Mouse (Mus musculus) bone marrow, adult 2 months (tissue): ENCODE results near the gene Tmtc2. TPM values are rescaled to one million over a fixed set of nuclear protein-coding genes. Genes with fewer than 3 reads are reported as not detected.

Experiments used
- H3K27ac ChIP-seq: fragments of 200-500 bp; 2 replicates; pipeline ENCODE4 v1.5.1; 2012; ENCODE audit warnings: low read depth, mild to moderate bottlenecking, control low read depth, inconsistent platforms, low read length; ENCODE audit not compliant: control insufficient read depth, poor library complexity, insufficient read depth
- H3K4me1 ChIP-seq: fragments of 200-500 bp; 2 replicates; pipeline ENCODE4 v1.6.1; 2011; ENCODE audit warnings: low read length; ENCODE audit not compliant: control insufficient read depth, insufficient read depth
- H3K4me3 ChIP-seq: fragments of 200-500 bp; replicated peaks from 2 replicates; pipeline ENCODE3; 2011; ENCODE audit warnings: mild to moderate bottlenecking, low read depth, low read length, control low read depth; ENCODE audit not compliant: control insufficient read depth
- CTCF ChIP-seq: fragments of 200-500 bp; IDR thresholded peaks from 2 replicates; pipeline ENCODE4 v1.5.1; 2011; ENCODE audit warnings: low read length, control low read depth; ENCODE audit not compliant: control insufficient read depth, insufficient read depth
- POLR2A ChIP-seq: fragments of 200-500 bp; IDR thresholded peaks from 2 replicates; pipeline ENCODE4 v1.6.1; 2011; ENCODE audit warnings: low read depth, mild to moderate bottlenecking, control low read depth, low read length, borderline replicate concordance; ENCODE audit not compliant: control insufficient read depth
- WGBS: fragments of 180-500 bp; shearing (Covaris S2); methylation state at CpG from one replicate; pipeline ENCODE4 v1.1.7; 2018; 5-methylcytosine and 5-hydroxymethylcytosine counted together
- polyA plus RNA-seq: library from polyadenylated mRNA; stranded (reverse); fragments of >200 nt; gene quantifications from 2 replicates; pipeline ENCODE4 v1.2.4, GENCODE M21; 2011; ENCODE audit warnings: low replicate concordance; ENCODE audit not compliant: missing spikeins, insufficient read depth, insufficient read length

Gene Tmtc2
- polyA plus RNA-seq, 1 experiment, result 1.3 TPM

DNA sequence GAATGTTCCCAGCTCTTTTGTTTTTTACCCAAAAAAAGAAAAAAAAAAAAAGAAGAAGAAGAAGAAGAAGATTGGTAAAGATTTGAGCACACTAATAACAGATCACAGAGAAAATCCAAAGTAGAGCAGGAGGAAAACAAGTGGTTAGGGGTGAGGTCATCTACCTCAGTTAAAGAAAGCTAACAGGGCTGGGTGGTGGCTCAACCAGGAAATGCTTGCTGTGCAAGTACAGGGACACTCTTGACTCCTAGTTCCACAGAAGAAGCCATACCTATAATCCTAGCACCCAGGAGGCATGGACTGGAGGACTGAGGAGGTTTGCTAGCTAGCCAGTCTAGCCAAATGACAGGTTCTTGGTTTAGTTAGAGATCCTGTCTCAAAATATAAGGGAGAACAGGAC lies 38.4 kb downstream of the Tmtc2 start:
- H3K4me1 ChIP-seq, result no peaks in the 10 kb centered on the region
- no peak overlapping the region for H3K27ac ChIP-seq
- TF ChIP-seq POLR2A, result no peak
- no peak for TF ChIP-seq CTCF
- H3K4me3 ChIP-seq, result no peak overlapping the region

DNA sequence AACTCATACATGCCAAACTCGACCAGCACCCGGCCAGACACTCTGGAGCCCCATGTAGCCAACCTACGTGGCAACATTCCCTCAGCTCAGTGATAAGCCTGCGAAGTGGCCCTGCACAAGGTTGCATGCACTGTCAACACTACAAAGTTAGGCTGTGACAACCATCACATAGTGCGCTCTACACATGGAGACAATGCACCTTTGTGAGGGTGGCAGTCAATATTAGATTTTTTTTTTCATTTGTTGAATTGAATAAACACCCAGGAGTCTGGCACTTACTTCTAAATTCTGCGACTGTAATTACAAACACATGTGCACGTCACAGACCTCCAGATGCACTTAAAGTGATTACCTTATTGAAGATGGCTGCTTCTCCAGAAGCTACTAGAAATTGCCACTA lies 41.5 kb downstream of the Tmtc2 start:
- no peaks in the 10 kb centered on the region; the same call in 1 of the 2 replicates for H3K4me1 ChIP-seq
- no peak for TF ChIP-seq POLR2A
- TF ChIP-seq CTCF, result no peak
- whole genome bisulfite sequencing, result 79% methylated on average over 7 of the region's 7 CpGs
- no peak overlapping the region for H3K4me3 ChIP-seq
- no peak overlapping the region for H3K27ac ChIP-seq

DNA sequence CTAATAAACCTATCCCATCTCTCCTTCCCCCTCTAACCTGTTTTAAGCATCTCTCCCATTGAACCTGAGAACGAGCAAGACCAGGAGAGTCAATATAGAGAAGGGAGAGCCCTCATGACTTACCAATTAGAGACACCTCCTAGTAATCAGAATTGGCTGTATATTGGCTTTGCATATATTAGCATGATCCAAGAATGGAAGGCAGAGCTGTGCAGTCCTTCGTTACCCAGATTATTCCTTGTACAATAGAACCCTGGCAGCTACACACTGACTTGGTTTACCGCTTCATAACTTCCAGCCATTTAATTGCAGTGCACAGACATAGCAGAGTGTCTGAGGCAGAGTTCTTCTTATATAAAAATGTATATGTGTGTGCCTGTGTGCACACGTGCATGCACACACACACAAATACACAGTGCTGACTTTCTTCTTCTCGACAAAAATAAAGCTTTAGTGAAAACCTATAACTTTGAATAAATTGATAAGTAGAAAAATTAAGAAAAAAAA lies 42.2 kb downstream of the Tmtc2 start:
- Histone ChIP-seq H3K4me1 (no peaks in the 10 kb centered on the region; the same call in 1 of the 2 replicates), H3K4me3 (no peak overlapping the region), H3K27ac (no peak overlapping the region)
- 77% methylated on average over 5 of the region's 5 CpGs for WGBS
- TF ChIP-seq CTCF (no peak), POLR2A (no peak)

DNA sequence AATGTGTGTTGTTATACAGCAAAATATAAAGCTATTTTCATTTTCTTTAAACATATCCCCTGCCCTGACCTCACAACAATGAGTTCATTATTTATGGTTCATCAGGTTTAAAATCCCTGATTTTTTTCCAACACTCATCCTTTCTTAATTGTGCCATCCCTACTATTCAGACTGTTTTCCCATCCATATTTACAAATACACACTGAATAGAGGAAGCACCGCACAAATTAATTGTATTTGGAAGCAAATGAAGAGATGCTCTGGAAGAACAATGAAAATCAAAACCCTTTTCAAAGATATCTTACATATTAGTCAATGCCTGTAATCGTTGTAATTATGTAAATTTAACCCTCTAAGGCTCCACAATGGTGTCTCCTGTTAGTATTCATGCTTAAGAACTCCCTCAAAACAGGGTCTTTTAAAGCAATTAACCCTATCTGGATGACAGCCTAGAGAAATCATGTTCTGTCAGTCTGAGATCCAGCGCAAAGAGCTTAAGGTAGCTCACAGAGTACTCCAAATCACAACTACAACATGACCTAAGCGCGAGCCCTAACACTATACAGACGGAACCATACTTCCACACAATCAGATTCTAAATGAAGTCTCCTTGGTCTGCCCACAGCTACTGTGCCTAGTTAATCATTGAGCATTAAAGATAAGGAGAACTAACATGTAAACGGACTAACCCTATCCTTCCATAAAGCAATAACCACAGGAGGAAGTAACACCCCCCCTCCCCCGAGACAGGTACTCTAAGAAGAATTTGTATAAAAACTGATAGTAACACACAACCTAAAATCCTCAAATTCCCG lies 43.0 kb downstream of the Tmtc2 start:
- TF ChIP-seq CTCF (no peak), POLR2A (no peak)
- Histone ChIP-seq H3K4me3 (no peak overlapping the region), H3K27ac (no peak overlapping the region), H3K4me1 (no peaks in the 10 kb centered on the region; the same call in 1 of the 2 replicates)
- WGBS, result 56% methylated on average over 9 of the region's 9 CpGs

DNA sequence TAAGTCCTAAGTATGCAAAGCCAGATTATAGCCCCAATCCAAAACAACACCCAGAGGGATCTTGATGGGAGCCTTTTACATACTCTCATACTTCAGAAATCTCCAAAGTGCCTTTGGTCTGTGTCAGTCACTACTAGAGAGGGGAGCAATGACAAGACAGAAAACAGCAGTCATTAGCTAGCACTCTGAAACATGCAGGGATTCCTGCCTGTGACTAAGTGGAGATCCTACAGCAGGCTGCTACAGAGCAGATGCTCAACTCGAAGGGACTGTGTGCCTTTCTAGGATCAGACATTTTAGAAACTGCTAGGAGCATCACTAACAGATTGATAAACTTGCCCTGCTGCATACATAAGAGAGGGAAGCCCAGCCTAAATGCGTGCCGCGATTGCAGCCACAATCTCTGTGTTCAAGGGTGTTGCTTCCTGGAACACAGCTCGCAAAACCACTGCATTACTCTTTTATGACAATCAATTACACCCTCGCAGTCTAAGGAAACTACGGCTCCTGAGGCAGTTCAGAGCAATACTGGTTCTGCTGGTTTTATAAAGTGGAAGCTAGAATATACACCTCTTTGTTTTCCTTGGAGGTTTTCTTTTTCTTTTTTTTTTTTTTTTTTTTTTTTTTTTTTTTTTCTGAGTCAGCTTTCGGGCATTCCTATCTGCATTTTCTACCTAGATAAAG lies 50.7 kb downstream of the Tmtc2 start:
- H3K27ac ChIP-seq, result no peak overlapping the region
- TF ChIP-seq CTCF (no peak), POLR2A (no peak)
- no peaks in the 10 kb centered on the region for H3K4me1 ChIP-seq
- WGBS, result 9% methylated on average over 8 of the region's 8 CpGs
- no peak overlapping the region for H3K4me3 ChIP-seq

DNA sequence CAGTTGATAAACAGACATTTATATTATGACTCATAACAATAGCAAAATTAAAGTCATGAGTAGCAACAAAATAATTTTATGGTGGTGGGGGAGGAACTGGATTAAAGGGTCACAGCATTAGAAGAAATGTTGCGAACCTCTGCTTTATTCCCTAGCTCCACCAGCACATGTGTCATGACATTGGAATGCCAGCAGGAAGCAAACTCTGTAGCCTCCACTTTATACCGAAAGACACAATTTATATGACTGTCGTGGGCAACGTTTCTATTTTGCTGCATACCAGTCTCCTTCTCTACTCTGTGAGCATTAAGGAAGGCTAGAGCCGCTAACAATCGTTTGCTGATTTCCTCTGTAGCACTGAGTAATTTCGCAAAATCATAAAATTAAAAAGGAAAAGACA lies 51.8 kb downstream of the Tmtc2 start:
- Histone ChIP-seq H3K4me3 (no peak overlapping the region), H3K4me1 (no peaks in the 10 kb centered on the region), H3K27ac (no peak overlapping the region)
- WGBS, result 76% methylated on average over 7 of the region's 7 CpGs
- TF ChIP-seq POLR2A, result no peak
- no peak for TF ChIP-seq CTCF

DNA sequence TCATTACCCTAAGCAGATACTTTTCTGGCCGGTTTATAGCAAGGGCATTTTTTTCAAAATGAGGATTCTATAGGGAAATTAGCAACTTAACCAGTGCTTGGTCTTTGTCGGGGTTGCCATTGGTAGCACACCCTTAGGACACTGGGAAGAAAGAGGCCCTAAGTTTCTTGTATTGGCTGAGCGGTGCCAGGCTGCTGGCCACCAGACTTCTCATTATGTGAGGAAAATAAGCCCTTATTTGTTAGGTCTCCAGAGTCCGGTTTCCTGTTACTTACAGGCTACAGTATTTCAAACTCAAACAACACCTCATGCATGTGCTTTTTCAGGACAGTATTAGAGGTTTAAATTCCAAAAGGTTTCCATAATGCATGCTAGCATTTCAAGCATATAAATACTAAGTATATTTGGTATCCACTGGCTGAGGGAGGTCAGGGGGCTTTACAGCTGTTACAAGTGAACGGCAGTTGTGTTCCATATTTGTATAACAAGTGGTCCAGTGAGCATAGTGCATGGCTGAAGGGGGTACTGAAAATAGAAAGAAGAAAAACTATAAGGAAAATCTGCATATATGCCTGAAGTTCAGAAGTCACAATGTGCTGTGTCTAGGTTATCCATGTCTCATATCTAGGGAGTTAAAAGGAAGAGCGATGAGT lies 55.0 kb downstream of the Tmtc2 start:
- no peaks in the 10 kb centered on the region for H3K4me1 ChIP-seq
- no peak overlapping the region for H3K27ac ChIP-seq
- no peak overlapping the region for H3K4me3 ChIP-seq
- TF ChIP-seq POLR2A (no peak), CTCF (no peak)
- 85% methylated on average over 6 of the region's 6 CpGs for WGBS

DNA sequence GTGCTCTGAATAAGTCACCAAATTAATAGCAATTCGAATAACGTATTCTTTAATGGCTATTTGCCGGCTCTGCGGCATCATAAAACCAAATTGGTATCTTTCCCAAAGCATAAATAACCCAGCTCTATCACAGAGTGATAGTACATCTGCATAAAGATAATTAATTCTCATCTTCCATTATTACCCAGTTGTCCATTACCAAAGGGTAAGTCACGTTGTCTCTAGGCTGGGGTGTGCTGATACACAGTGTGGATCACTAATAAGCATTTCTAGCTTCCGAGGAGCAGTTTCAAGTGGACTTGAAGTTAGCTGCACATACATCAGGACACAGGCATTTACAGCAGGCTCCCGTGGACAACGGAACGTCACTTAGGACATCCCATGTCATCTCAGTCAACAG lies 56.1 kb downstream of the Tmtc2 start:
- no peak for TF ChIP-seq CTCF
- TF ChIP-seq POLR2A, result no peak
- H3K4me3 ChIP-seq, result no peak overlapping the region
- WGBS, result 84% methylated on average over 9 of the region's 9 CpGs
- H3K4me1 ChIP-seq, result no peaks in the 10 kb centered on the region
- no peak overlapping the region for H3K27ac ChIP-seq

DNA sequence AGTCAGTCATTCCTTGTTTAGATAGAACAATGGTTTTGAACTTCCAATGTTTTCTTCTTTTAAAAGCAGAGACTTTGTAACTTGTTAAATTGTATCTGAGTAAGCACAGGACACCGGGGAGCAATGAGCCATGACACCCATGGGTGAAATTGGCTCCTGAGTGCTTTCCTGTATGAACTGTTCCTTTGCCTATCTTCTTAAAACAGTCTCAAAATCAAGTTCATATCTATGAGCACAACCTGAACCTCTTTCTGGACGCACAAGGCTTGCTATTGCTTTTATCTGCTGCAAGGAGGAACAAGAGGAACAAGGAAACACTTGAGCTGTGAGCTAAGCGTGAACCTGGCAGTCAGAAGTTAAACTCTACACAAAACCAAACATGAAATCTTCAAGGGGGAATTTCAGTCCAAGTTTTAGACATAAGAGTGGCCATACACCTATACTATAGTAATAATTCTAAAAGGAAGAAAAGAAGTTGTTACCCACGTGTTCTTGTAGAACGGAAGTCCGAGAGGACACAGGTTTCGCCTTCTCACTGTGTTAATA lies 60.4 kb downstream of the Tmtc2 start:
- no peak for TF ChIP-seq CTCF
- no peak for TF ChIP-seq POLR2A

More for the DNA sequence above, 60.4 kb downstream of the Tmtc2 start:
- Histone ChIP-seq H3K4me3 (no peak overlapping the region), H3K27ac (no peak overlapping the region), H3K4me1 (no peaks in the 10 kb centered on the region)
- 80% methylated on average over 7 of the region's 7 CpGs for WGBS
